Mouse (Mus musculus) heart, adult 11 months (tissue): ENCODE results near the gene Tas2r121.
"Not testable (repeated sequence)": the region's sequence is repeated elsewhere in the genome, so short reads cannot be mapped to it uniquely, and the experiment has no call there.

Experiments used
- DNase-seq: peaks from one replicate; pipeline ENCODE4 v3.0.0; 2022

The Tas2r121 gene

GRCm38 (mm10) chr6:132700907-132701306 is at the start of gene Tas2r121:
Gene Tas2r121 (minus strand): TSS chr6:132701007.
- no peak for DNase-seq

GRCm38 (mm10) chr6:132750206-132750605 is 49.4 kb upstream of the Tas2r121 start:
- DNase-seq: no peak

- no peak for DNase-seq
Observed at GRCm38 (mm10) chr6:132737935-132738334, 37.1 kb upstream of the Tas2r121 start, which contains the start of gene Tas2r115. Gene Tas2r115 (minus strand): TSS chr6:132738035.

- no peak for DNase-seq
Observed at GRCm38 (mm10) chr6:132711828-132712227, 11.0 kb upstream of the Tas2r121 start, which contains the start of gene Tas2r122. Gene Tas2r122 (minus strand): TSS chr6:132711928.

GRCm38 (mm10) chr6:132691596-132691995 is 9.2 kb downstream of the Tas2r121 start:
- DNase-seq: not testable (repeated sequence)

- DNase-seq: no peak
Observed at GRCm38 (mm10) chr6:132656653-132657052, 44.2 kb downstream of the Tas2r121 start, which contains the start of gene Tas2r120. Gene Tas2r120 (plus strand): TSS chr6:132656953.

GRCm38 (mm10) chr6:132651426-132651825 is 49.4 kb downstream of the Tas2r121 start, which contains the start of gene A630073D07Rik:
Gene A630073D07Rik (minus strand): TSS chr6:132651526.
- no peak for DNase-seq
